Mouse (Mus musculus): ENCODE data around the gene Stxbp1. TPM values are rescaled to one million over a fixed set of nuclear protein-coding genes. Genes with fewer than 3 reads are reported as not detected.

Gene Stxbp1
- polyA plus RNA-seq, 1 experiment from 2014 or later = 127 TPM

- peak; percentile 4; the same call in 1 of the 2 replicates for ATAC-seq
- Histone ChIP-seq H3K9me3 (replicated peaks; ENCODE audit: control insufficient read depth, low read length) (no peaks in the 10 kb centered on the region), H3K9ac (ENCODE audit: low read length) (peak overlapping the region; percentile 93), H3K4me3 (ENCODE audit: low read depth, low read length) (peak overlapping the region; percentile 76), H3K4me2 (ENCODE audit: low read length) (peak overlapping the region; percentile 91), H3K27me3 (replicated peaks; ENCODE audit: control insufficient read depth, insufficient read depth, low read length) (no peaks in the 10 kb centered on the region), H3K36me3 (ENCODE audit: control insufficient read depth, insufficient read depth, low read length) (no peaks in the 10 kb centered on the region), H3K4me1 (ENCODE audit: control insufficient read depth, insufficient read depth, low read length) (peaks cover 26% of the 10 kb centered on the region), H3K27ac (ENCODE audit: low read depth, low read length) (peak overlapping the region; percentile 87; the same call in 1 of the 2 replicates)
- no peak for DNase-seq (ENCODE audit: low spot score)
- 7% methylated on average over 19 of the region's 20 CpGs for WGBS
These were observed 29.7 kb upstream of the Stxbp1 start for GRCm38 (mm10) chr2:32876490-32877302.

- H3K27me3 ChIP-seq (replicated peaks; ENCODE audit: control insufficient read depth, insufficient read depth, low read length) = no peaks in the 10 kb centered on the region
- H3K36me3 ChIP-seq (ENCODE audit: control insufficient read depth, insufficient read depth, low read length) = no peaks in the 10 kb centered on the region
- ATAC-seq (peak; percentile 88), DNase-seq (ENCODE audit: low spot score) (peak; percentile 90)
- peaks cover 18% of the 10 kb centered on the region for H3K4me1 ChIP-seq (ENCODE audit: control insufficient read depth, insufficient read depth, low read length)
- H3K9me3 ChIP-seq (replicated peaks; ENCODE audit: control insufficient read depth, low read length) = no peaks in the 10 kb centered on the region
- WGBS = under 1% methylated on average over 54 of the region's 68 CpGs
- peak within 1 kb of the TSS; percentile 91 for H3K4me2 ChIP-seq (ENCODE audit: low read length)
- peak within 1 kb of the TSS; percentile 87 for H3K27ac ChIP-seq (ENCODE audit: low read depth, low read length)
- H3K4me3 ChIP-seq (ENCODE audit: low read depth, low read length) = peak within 1 kb of the TSS; percentile 76
- H3K9ac ChIP-seq (ENCODE audit: low read length) = peak within 1 kb of the TSS; percentile 93
These were observed 28.8 kb upstream of the Stxbp1 start, which contains the start of gene Fam129b for GRCm38 (mm10) chr2:32875675-32876489. Gene Fam129b (plus strand): TSS chr2:32876114.

GRCm38 (mm10) chr2:32874951-32875674, 28.1 kb upstream of the Stxbp1 start:
- Histone ChIP-seq H3K4me3 (ENCODE audit: low read depth, low read length) (peak overlapping the region; percentile 76), H3K4me2 (ENCODE audit: low read length) (peak overlapping the region; percentile 91), H3K36me3 (ENCODE audit: control insufficient read depth, insufficient read depth, low read length) (no peaks in the 10 kb centered on the region), H3K9ac (ENCODE audit: low read length) (peak overlapping the region; percentile 93), H3K27ac (ENCODE audit: low read depth, low read length) (peak overlapping the region; percentile 87), H3K27me3 (replicated peaks; ENCODE audit: control insufficient read depth, insufficient read depth, low read length) (no peaks in the 10 kb centered on the region), H3K4me1 (ENCODE audit: control insufficient read depth, insufficient read depth, low read length) (peaks cover 16% of the 10 kb centered on the region), H3K9me3 (replicated peaks; ENCODE audit: control insufficient read depth, low read length) (no peaks in the 10 kb centered on the region)
- peak; percentile 53 for DNase-seq (ENCODE audit: low spot score)
- peak; percentile 33 for ATAC-seq
- WGBS = 9% methylated on average over 15 of the region's 15 CpGs

GRCm38 (mm10) chr2:32874070-32874469, 27.0 kb upstream of the Stxbp1 start:
- 0 out of 2 replicates have a peak overlapping the region, but pooled peaks have one; percentile 91 for H3K4me2 ChIP-seq (ENCODE audit: low read length)

GRCm38 (mm10) chr2:32870275-32871100, 23.4 kb upstream of the Stxbp1 start:
- Histone ChIP-seq H3K4me1 (ENCODE audit: control insufficient read depth, insufficient read depth, low read length) (no peaks in the 10 kb centered on the region), H3K27me3 (replicated peaks; ENCODE audit: control insufficient read depth, insufficient read depth, low read length) (no peaks in the 10 kb centered on the region), H3K9me3 (replicated peaks; ENCODE audit: control insufficient read depth, low read length) (no peaks in the 10 kb centered on the region), H3K4me2 (ENCODE audit: low read length) (no peak overlapping the region), H3K4me3 (ENCODE audit: low read depth, low read length) (no peak overlapping the region), H3K36me3 (ENCODE audit: control insufficient read depth, insufficient read depth, low read length) (no peaks in the 10 kb centered on the region), H3K9ac (ENCODE audit: low read length) (no peak overlapping the region), H3K27ac (ENCODE audit: low read depth, low read length) (no peak overlapping the region)
- no peak for ATAC-seq
- WGBS = 56% methylated on average over 8 of the region's 8 CpGs
- no peak for DNase-seq (ENCODE audit: low spot score)

More at GRCm38 (mm10) chr2:32874070-32874469, 27.0 kb upstream of the Stxbp1 start:
- H3K36me3 ChIP-seq (ENCODE audit: control insufficient read depth, insufficient read depth, low read length) = no peaks in the 10 kb centered on the region
- WGBS = 89% methylated on average over 3 of the region's 3 CpGs
- H3K9me3 ChIP-seq (replicated peaks; ENCODE audit: control insufficient read depth, low read length) = no peaks in the 10 kb centered on the region
- no peak for DNase-seq (ENCODE audit: low spot score)
- H3K4me3 ChIP-seq (ENCODE audit: low read depth, low read length) = no peak overlapping the region
- no peaks in the 10 kb centered on the region for H3K27me3 ChIP-seq (replicated peaks; ENCODE audit: control insufficient read depth, insufficient read depth, low read length)
- no peak overlapping the region; the same call in 1 of the 2 replicates for H3K27ac ChIP-seq (ENCODE audit: low read depth, low read length)
- H3K4me1 ChIP-seq (ENCODE audit: control insufficient read depth, insufficient read depth, low read length) = peaks cover 16% of the 10 kb centered on the region
- H3K9ac ChIP-seq (ENCODE audit: low read length) = no peak overlapping the region
- no peak for ATAC-seq

- ATAC-seq = no peak
- no peak for DNase-seq (ENCODE audit: low spot score)
- WGBS = 64% methylated on average over 6 of the region's 6 CpGs
These were observed 22.8 kb upstream of the Stxbp1 start for GRCm38 (mm10) chr2:32869721-32870274.

GRCm38 (mm10) chr2:32867354-32867753, 20.3 kb upstream of the Stxbp1 start:
- 80% methylated on average over 4 of the region's 4 CpGs for WGBS
- Histone ChIP-seq H3K4me3 (ENCODE audit: low read depth, low read length) (no peak overlapping the region), H3K27me3 (replicated peaks; ENCODE audit: control insufficient read depth, insufficient read depth, low read length) (no peaks in the 10 kb centered on the region), H3K9me3 (replicated peaks; ENCODE audit: control insufficient read depth, low read length) (no peaks in the 10 kb centered on the region), H3K36me3 (ENCODE audit: control insufficient read depth, insufficient read depth, low read length) (no peaks in the 10 kb centered on the region), H3K4me1 (ENCODE audit: control insufficient read depth, insufficient read depth, low read length) (no peaks in the 10 kb centered on the region), H3K27ac (ENCODE audit: low read depth, low read length) (no peak overlapping the region), H3K4me2 (ENCODE audit: low read length) (no peak overlapping the region), H3K9ac (ENCODE audit: low read length) (no peak overlapping the region)
- no peak for DNase-seq (ENCODE audit: low spot score)
- ATAC-seq = no peak

More at GRCm38 (mm10) chr2:32869721-32870274, 22.8 kb upstream of the Stxbp1 start:
- Histone ChIP-seq H3K9me3 (replicated peaks; ENCODE audit: control insufficient read depth, low read length) (no peaks in the 10 kb centered on the region), H3K36me3 (ENCODE audit: control insufficient read depth, insufficient read depth, low read length) (no peaks in the 10 kb centered on the region), H3K4me3 (ENCODE audit: low read depth, low read length) (no peak overlapping the region), H3K27ac (ENCODE audit: low read depth, low read length) (no peak overlapping the region), H3K4me1 (ENCODE audit: control insufficient read depth, insufficient read depth, low read length) (no peaks in the 10 kb centered on the region), H3K27me3 (replicated peaks; ENCODE audit: control insufficient read depth, insufficient read depth, low read length) (no peaks in the 10 kb centered on the region), H3K4me2 (ENCODE audit: low read length) (no peak overlapping the region), H3K9ac (ENCODE audit: low read length) (no peak overlapping the region)
